Mouse (Mus musculus) liver, embryonic 15.5 days (tissue): ENCODE measurements around the gene Tmem245. TPM values are rescaled to one million over a fixed set of nuclear protein-coding genes. Genes with fewer than 3 reads are reported as not detected.
A peak's percentile ranks its signal among the peaks of the same experiment; 100 is the strongest.

Experiments
- ATAC-seq: fragments of 200-750 bp; cut with Nextera tagmentation; 2 replicates; pipeline ENCODE4 v1.8.0; 2017; ENCODE audit warnings: moderate number of reproducible peaks, mild to moderate bottlenecking, moderate library complexity; ENCODE audit not compliant: insufficient read depth
- H3K27ac ChIP-seq: fragments of 300-500 bp; sonication (generic); replicated peaks from 2 replicates; pipeline ENCODE4 v1.5.1; 2015; ENCODE audit warnings: mild to moderate bottlenecking, inconsistent platforms
- H3K27me3 ChIP-seq: fragments of 300-500 bp; sonication (generic); 2 replicates; pipeline ENCODE4 v1.6.1; 2015; ENCODE audit warnings: mild to moderate bottlenecking, inconsistent platforms
- H3K36me3 ChIP-seq: fragments of 300-500 bp; sonication (generic); replicated peaks from 2 replicates; pipeline ENCODE4 v1.6.1; 2015; ENCODE audit warnings: moderate library complexity, mild to moderate bottlenecking, inconsistent platforms
- H3K4me1 ChIP-seq: fragments of 300-500 bp; sonication (generic); replicated peaks from 2 replicates; pipeline ENCODE4 v1.6.1; 2015; ENCODE audit warnings: inconsistent platforms
- H3K4me2 ChIP-seq: fragments of 300-500 bp; sonication (generic); 2 replicates; pipeline ENCODE4 v1.6.1; 2015; ENCODE audit warnings: moderate library complexity, mild to moderate bottlenecking, inconsistent platforms
- H3K4me3 ChIP-seq: fragments of 300-500 bp; sonication (generic); replicated peaks from 2 replicates; pipeline ENCODE4 v1.5.1; 2015; ENCODE audit warnings: mild to moderate bottlenecking, inconsistent platforms
- H3K9ac ChIP-seq: fragments of 300-500 bp; sonication (generic); 2 replicates; pipeline ENCODE4 v1.6.1; 2015; ENCODE audit warnings: moderate library complexity, mild to moderate bottlenecking, inconsistent platforms
- H3K9me3 ChIP-seq: fragments of 300-500 bp; sonication (generic); replicated peaks from 2 replicates; pipeline ENCODE4 v1.6.1; 2016; ENCODE audit warnings: inconsistent platforms
- WGBS: fragments of 180-500 bp; shearing (Covaris S2); methylation state at CpG from one replicate; pipeline ENCODE4 v1.1.7; 2015; ENCODE audit warnings: mixed read lengths; ENCODE audit not compliant: insufficient replicate concordance; 5-methylcytosine and 5-hydroxymethylcytosine counted together
- polyA plus RNA-seq: library from polyadenylated mRNA; unstranded; fragments of >200 nt; fragmentation: Nextera tagmentation; extraction: Ambion mirVana; gene quantifications from 2 replicates; pipeline ENCODE4 v1.2.1, GENCODE M21; 2015

Gene Tmem245
- polyA plus RNA-seq, 1 experiment from 2014 or later = 3.1 TPM

GRCm38 (mm10) chr4:56951701-56952100, 4.5 kb upstream of the Tmem245 start:
- Histone ChIP-seq H3K9me3 (no peaks in the 10 kb centered on the region), H3K36me3 (no peaks in the 10 kb centered on the region), H3K9ac (no peak overlapping the region), H3K4me2 (no peak overlapping the region), H3K4me3 (no peak overlapping the region), H3K4me1 (peaks cover 10% of the 10 kb centered on the region), H3K27ac (no peak overlapping the region), H3K27me3 (no peaks in the 10 kb centered on the region)
- ATAC-seq = no peak
- WGBS = 70% methylated on average over 3 of the region's 3 CpGs

DNA sequence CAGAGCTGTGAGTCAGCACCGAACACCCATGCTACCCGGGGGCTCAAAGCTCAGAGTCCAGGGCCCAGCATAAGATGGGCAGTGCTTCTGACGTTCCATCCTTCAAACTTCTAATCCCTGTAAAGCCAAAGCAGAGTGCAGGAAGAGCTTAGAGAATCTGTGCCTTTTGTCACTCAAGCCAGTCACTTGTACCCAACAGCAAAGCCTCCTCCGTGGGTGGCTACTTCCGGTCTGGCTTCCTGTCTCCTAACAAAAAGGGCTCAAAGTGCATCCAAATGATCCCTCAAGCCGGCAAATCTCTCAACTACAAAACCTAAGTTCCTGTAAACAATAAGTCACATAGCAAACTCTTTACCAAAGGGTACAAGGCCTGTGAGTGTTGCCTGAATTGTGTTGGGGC, 2.3 kb upstream of the Tmem245 start:
- no peaks in the 10 kb centered on the region for H3K27me3 ChIP-seq
- no peak for ATAC-seq
- 23% methylated on average over 6 of the region's 6 CpGs for WGBS
- no peak overlapping the region for H3K9ac ChIP-seq
- no peaks in the 10 kb centered on the region for H3K36me3 ChIP-seq
- no peak overlapping the region for H3K27ac ChIP-seq
- no peak overlapping the region for H3K4me2 ChIP-seq
- no peak overlapping the region for H3K4me3 ChIP-seq
- H3K4me1 ChIP-seq = peaks cover 25% of the 10 kb centered on the region
- no peaks in the 10 kb centered on the region for H3K9me3 ChIP-seq

DNA sequence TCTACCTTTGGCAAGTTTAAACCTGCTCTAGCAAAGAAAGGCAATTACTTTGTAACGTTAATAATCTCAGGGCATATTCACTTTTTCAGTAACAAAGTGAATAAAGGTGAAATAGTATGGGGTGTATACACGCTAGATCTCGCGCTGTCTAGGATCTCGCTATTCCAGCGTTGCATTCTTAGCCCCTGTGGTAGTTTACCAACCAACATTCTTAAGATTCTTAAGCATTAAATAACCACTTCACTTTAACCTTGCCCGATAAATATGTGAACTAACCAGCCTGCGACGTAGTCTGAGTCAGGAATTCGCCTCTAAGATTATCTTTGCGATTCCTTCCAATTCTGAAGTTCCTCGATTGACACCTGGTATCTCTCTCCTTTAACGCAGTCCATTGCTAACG, 1.1 kb downstream of the Tmem245 start:
- ATAC-seq = no peak
- Histone ChIP-seq H3K4me2 (peak overlapping the region; percentile 99), H3K9ac (peak overlapping the region; percentile 75), H3K4me1 (peaks cover 31% of the 10 kb centered on the region), H3K27me3 (no peaks in the 10 kb centered on the region), H3K4me3 (peak overlapping the region; percentile 83), H3K27ac (no peak overlapping the region), H3K9me3 (no peaks in the 10 kb centered on the region), H3K36me3 (no peaks in the 10 kb centered on the region)
- WGBS = 2% methylated on average over 14 of the region's 14 CpGs

GRCm38 (mm10) chr4:56944286-56944685, 3.0 kb downstream of the Tmem245 start:
- peaks cover 45% of the 10 kb centered on the region for H3K4me1 ChIP-seq
- no peak overlapping the region for H3K9ac ChIP-seq
- H3K27me3 ChIP-seq = no peaks in the 10 kb centered on the region
- H3K27ac ChIP-seq = no peak overlapping the region
- no peaks in the 10 kb centered on the region for H3K9me3 ChIP-seq
- no peaks in the 10 kb centered on the region for H3K36me3 ChIP-seq
- 45% methylated on average over 4 of the region's 4 CpGs for WGBS
- H3K4me3 ChIP-seq = no peak overlapping the region
- ATAC-seq = no peak
- no peak overlapping the region for H3K4me2 ChIP-seq

GRCm38 (mm10) chr4:56943258-56943657, 4.0 kb downstream of the Tmem245 start:
- H3K4me2 ChIP-seq = no peak overlapping the region
- H3K27me3 ChIP-seq = no peaks in the 10 kb centered on the region
- H3K27ac ChIP-seq = no peak overlapping the region
- no peaks in the 10 kb centered on the region for H3K36me3 ChIP-seq
- peaks cover 45% of the 10 kb centered on the region for H3K4me1 ChIP-seq
- H3K4me3 ChIP-seq = no peak overlapping the region
- no peaks in the 10 kb centered on the region for H3K9me3 ChIP-seq
- no peak for ATAC-seq
- H3K9ac ChIP-seq = no peak overlapping the region
- WGBS = 76% methylated on average over 1 of the region's 1 CpGs

DNA sequence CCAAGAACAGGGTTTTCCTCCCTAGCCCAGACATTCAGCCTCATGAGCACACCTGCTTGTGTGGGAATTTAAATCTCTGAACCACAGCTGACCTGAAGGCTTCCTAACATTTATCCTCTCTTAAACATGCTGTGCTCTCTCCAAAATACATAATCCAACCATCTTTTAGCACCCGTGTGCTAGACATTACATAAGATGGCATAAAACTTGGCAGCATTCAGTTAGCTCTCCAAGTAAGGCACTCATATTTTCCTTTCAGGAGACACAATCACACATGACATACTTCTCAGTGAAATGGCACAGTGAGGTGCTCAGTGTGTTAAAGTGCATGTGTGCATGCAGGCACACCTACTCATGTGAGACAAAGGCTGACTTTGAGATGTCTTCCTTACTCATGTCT, 4.7 kb downstream of the Tmem245 start:
- ATAC-seq = no peak
- 63% methylated on average over 1 of the region's 1 CpGs for WGBS
- Histone ChIP-seq H3K9ac (no peak overlapping the region), H3K4me1 (peaks cover 42% of the 10 kb centered on the region), H3K4me3 (no peak overlapping the region), H3K9me3 (no peaks in the 10 kb centered on the region), H3K27ac (no peak overlapping the region), H3K27me3 (no peaks in the 10 kb centered on the region), H3K4me2 (no peak overlapping the region), H3K36me3 (0 out of 2 replicates have a peak, but pooled peaks cover 1% of the 10 kb centered on the region)

- 0 out of 2 replicates have a peak, but pooled peaks cover 3% of the 10 kb centered on the region for H3K36me3 ChIP-seq
- H3K4me3 ChIP-seq = no peak overlapping the region
- no peak overlapping the region for H3K4me2 ChIP-seq
- WGBS = 69% methylated on average over 4 of the region's 4 CpGs
- no peak for ATAC-seq
- no peak overlapping the region for H3K27ac ChIP-seq
- H3K9me3 ChIP-seq = no peaks in the 10 kb centered on the region
- H3K27me3 ChIP-seq = no peaks in the 10 kb centered on the region
- peaks cover 32% of the 10 kb centered on the region for H3K4me1 ChIP-seq
- H3K9ac ChIP-seq = no peak overlapping the region
These were observed 5.8 kb downstream of the Tmem245 start for GRCm38 (mm10) chr4:56941481-56941880.

DNA sequence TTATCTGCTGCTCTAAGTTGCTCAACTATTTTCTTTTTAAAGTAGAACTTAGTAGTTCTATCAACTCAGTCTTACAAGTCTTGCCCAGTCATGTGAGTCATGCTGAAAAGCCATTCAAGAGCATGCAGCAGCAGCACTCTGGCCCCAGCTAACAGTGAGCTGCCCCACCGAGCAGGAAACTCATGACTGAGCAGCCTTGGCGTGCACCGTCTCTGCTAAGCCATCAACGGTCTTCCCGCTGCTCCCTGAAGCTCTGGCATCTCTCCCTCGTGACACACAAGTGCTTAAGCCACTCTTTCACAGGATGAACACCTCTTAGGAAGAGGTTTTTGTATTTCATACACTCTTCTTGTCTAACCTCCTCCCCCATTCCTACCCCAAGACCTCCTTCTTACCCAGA, 10.1 kb downstream of the Tmem245 start:
- 58% methylated on average over 6 of the region's 6 CpGs for WGBS
- Histone ChIP-seq H3K27ac (no peak overlapping the region), H3K4me3 (no peak overlapping the region), H3K9ac (no peak overlapping the region), H3K4me1 (peaks cover 14% of the 10 kb centered on the region), H3K36me3 (peaks cover 11% of the 10 kb centered on the region; the same call in 1 of the 2 replicates), H3K27me3 (no peaks in the 10 kb centered on the region), H3K9me3 (no peaks in the 10 kb centered on the region), H3K4me2 (no peak overlapping the region)
- ATAC-seq = no peak

- no peaks in the 10 kb centered on the region for H3K9me3 ChIP-seq
- ATAC-seq = no peak
- H3K4me1 ChIP-seq = peaks cover 6% of the 10 kb centered on the region; the same call in 1 of the 2 replicates
- WGBS = no CpG with 5 or more reads among the region's 1 CpGs
- no peak overlapping the region for H3K4me2 ChIP-seq
- H3K27ac ChIP-seq = no peak overlapping the region
- no peak overlapping the region for H3K9ac ChIP-seq
- peaks cover 15% of the 10 kb centered on the region; the same call in 1 of the 2 replicates for H3K36me3 ChIP-seq
- H3K27me3 ChIP-seq = no peaks in the 10 kb centered on the region
- H3K4me3 ChIP-seq = no peak overlapping the region
These were observed 11.9 kb downstream of the Tmem245 start for GRCm38 (mm10) chr4:56935327-56935726.

- 69% methylated on average over 4 of the region's 4 CpGs for WGBS
- Histone ChIP-seq H3K36me3 (peaks cover 16% of the 10 kb centered on the region; the same call in 1 of the 2 replicates), H3K9me3 (no peaks in the 10 kb centered on the region), H3K9ac (no peak overlapping the region), H3K27ac (no peak overlapping the region), H3K27me3 (no peaks in the 10 kb centered on the region), H3K4me1 (no peaks in the 10 kb centered on the region), H3K4me3 (no peak overlapping the region), H3K4me2 (no peak overlapping the region)
- ATAC-seq = 0 out of 2 replicates have a peak, but pooled peaks have one; percentile 25
These were observed 14.1 kb downstream of the Tmem245 start for GRCm38 (mm10) chr4:56933154-56933553.

DNA sequence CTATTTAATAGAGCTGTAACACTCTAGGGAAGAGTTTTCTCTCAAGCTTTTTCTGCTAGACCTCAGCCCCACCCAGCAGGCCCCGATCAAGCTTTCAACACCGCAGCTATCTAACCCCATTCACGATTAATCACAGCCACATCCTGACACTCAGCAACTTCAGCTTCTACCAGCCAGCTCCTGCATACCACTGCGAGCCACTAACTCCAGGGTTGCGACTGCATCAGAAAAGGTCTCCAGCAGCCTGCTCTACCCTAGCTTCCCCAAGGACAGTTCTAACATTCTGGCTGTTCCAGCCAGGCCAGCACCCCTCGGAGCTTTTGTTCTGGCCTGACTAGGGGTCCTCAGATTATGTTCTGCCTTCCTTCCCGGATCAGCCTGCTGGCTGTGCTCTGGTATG, 15.1 kb downstream of the Tmem245 start:
- no peak overlapping the region for H3K9ac ChIP-seq

GRCm38 (mm10) chr4:56930312-56930711, 16.9 kb downstream of the Tmem245 start:
- no peak for ATAC-seq
- Histone ChIP-seq H3K9ac (no peak overlapping the region), H3K4me3 (no peak overlapping the region), H3K9me3 (no peaks in the 10 kb centered on the region), H3K27ac (no peak overlapping the region), H3K27me3 (no peaks in the 10 kb centered on the region), H3K36me3 (peaks cover 21% of the 10 kb centered on the region; the same call in 1 of the 2 replicates), H3K4me2 (no peak overlapping the region), H3K4me1 (no peaks in the 10 kb centered on the region)
- WGBS = 72% methylated on average over 4 of the region's 4 CpGs

More for the DNA sequence above, 15.1 kb downstream of the Tmem245 start:
- peaks cover 12% of the 10 kb centered on the region; the same call in 1 of the 2 replicates for H3K36me3 ChIP-seq
- H3K9me3 ChIP-seq = no peaks in the 10 kb centered on the region
- WGBS = 49% methylated on average over 7 of the region's 7 CpGs
- no peaks in the 10 kb centered on the region for H3K27me3 ChIP-seq
- ATAC-seq = no peak
- no peak overlapping the region for H3K4me3 ChIP-seq
- H3K4me1 ChIP-seq = no peaks in the 10 kb centered on the region
- no peak overlapping the region for H3K4me2 ChIP-seq
- no peak overlapping the region for H3K27ac ChIP-seq
